Mouse (Mus musculus): ENCODE data around the gene Mok. TPM values are rescaled to one million over a fixed set of nuclear protein-coding genes. Genes with fewer than 3 reads are reported as not detected.
"Not testable (repeated sequence)": the region's sequence is repeated elsewhere in the genome, so short reads cannot be mapped to it uniquely, and the experiment has no call there.

Mok gene
- polyA plus RNA-seq, 1 experiment from 2014 or later, result 4.0 TPM

DNA sequence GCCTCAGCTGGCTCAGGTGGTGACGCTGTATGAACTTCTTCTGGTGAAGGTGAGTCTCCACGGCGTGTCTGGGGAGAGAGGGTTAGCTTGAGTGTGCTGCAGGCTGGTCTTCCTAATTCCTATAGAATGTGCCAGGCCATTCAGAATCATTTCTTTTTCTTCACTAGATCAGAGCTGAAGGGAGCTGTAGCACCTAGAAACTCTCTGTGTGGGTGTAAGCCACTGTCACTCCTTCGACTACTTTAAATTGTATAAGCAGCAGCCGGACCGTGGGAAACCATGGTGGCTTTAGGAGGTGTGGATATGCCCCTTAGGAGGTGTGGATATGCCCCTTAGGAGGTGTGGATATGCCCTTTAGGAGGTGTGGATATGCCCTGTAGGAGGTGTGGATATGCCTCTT is 23.3 kb upstream of the Mok start:
- 81% methylated on average over 6 of the region's 6 CpGs for WGBS

DNA sequence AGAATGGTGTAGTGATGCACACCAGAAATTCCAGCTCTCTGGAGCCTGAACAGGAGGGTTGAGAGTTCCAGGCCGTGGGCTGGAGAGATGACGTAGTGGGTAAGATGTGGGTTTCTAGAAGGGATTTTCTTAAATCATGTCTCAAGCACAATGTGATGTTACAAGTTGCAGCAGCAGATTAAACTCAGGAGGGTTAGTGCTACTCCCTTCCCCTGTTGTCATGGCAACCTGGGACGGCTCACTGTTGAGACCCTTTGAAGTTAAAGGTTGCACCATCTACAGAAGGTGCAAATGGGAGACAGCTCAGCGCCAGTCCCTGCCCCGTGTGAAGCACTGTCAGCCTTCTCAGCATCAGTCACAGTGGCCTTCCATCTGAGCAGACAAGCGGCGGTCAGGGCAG is 20.5 kb upstream of the Mok start:
- Histone ChIP-seq H3K4me1 (replicated peaks) (no peaks in the 10 kb centered on the region), H3K4me2 (no peak overlapping the region), H3K27ac (ENCODE audit: poor library complexity, severe bottlenecking) (no peak overlapping the region), H3K9me3 (replicated peaks) (no peaks in the 10 kb centered on the region), H3K36me3 (peaks cover 60% of the 10 kb centered on the region), H3K9ac (no peak overlapping the region), H3K4me3 (no peak overlapping the region), H3K27me3 (replicated peaks) (no peaks in the 10 kb centered on the region)
- 51% methylated on average over 7 of the region's 7 CpGs for WGBS
- no peak for ATAC-seq (ENCODE audit: insufficient number of reproducible peaks, low FRiP score)

More for the DNA sequence above, 23.3 kb upstream of the Mok start:
- Histone ChIP-seq H3K27ac (ENCODE audit: poor library complexity, severe bottlenecking) (no peak overlapping the region), H3K4me2 (no peak overlapping the region), H3K4me3 (no peak overlapping the region), H3K36me3 (peaks cover 79% of the 10 kb centered on the region), H3K9ac (no peak overlapping the region), H3K27me3 (replicated peaks) (no peaks in the 10 kb centered on the region), H3K9me3 (replicated peaks) (no peaks in the 10 kb centered on the region), H3K4me1 (replicated peaks) (no peaks in the 10 kb centered on the region)
- ATAC-seq (ENCODE audit: insufficient number of reproducible peaks, low FRiP score), result no peak

DNA sequence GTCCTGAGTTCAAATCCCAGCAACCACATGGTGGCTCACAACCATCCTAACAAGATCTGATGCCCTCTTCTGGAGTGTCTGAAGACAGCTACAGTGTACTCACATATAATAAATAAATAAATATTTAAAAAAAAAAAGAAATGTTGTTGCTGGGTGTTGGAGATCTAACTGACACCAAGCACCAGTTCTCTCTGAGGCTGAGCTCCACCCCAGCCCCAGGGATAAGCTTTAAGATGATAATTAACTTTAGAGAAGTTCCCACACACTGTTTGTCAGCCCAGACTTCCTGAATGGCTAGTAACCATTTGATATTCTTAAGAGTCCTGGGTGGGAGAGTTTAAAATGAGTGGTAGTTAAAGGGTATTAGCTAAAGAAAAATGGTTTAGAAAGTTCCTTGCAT is 19.6 kb upstream of the Mok start:
- Histone ChIP-seq H3K9ac (no peak overlapping the region), H3K9me3 (replicated peaks) (no peaks in the 10 kb centered on the region), H3K27me3 (replicated peaks) (no peaks in the 10 kb centered on the region), H3K4me2 (no peak overlapping the region), H3K4me1 (replicated peaks) (no peaks in the 10 kb centered on the region), H3K27ac (ENCODE audit: poor library complexity, severe bottlenecking) (no peak overlapping the region), H3K36me3 (peaks cover 60% of the 10 kb centered on the region), H3K4me3 (no peak overlapping the region)
- ATAC-seq (ENCODE audit: insufficient number of reproducible peaks, low FRiP score), result no peak

DNA sequence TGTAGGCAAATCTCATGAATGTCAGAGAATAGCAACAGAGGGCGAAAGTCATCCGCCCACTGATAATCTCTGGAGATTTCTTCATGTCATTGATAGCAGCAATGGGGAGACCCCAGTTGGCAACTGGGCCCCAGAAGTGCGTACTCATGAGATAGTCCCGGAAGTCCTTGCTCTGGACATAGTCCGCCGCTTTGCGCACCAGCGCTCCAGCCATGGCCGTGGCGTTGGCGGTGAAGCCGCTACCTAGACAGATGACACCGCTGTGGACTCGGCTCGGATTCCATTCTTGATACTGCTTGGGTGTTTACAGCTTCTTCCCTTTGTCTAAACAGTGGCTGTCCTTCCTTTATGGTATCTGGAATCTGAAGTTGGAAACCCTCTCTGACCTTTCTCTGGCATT is 17.9 kb upstream of the Mok start:
- peaks cover 50% of the 10 kb centered on the region for H3K36me3 ChIP-seq
- not testable (repeated sequence) for ATAC-seq (ENCODE audit: insufficient number of reproducible peaks, low FRiP score); H3K27ac ChIP-seq (ENCODE audit: poor library complexity, severe bottlenecking); H3K9me3 ChIP-seq (replicated peaks); H3K9ac ChIP-seq; H3K27me3 ChIP-seq (replicated peaks); H3K4me1 ChIP-seq (replicated peaks); H3K4me2 ChIP-seq; H3K4me3 ChIP-seq
- WGBS, result 94% methylated on average over 15 of the region's 15 CpGs

DNA sequence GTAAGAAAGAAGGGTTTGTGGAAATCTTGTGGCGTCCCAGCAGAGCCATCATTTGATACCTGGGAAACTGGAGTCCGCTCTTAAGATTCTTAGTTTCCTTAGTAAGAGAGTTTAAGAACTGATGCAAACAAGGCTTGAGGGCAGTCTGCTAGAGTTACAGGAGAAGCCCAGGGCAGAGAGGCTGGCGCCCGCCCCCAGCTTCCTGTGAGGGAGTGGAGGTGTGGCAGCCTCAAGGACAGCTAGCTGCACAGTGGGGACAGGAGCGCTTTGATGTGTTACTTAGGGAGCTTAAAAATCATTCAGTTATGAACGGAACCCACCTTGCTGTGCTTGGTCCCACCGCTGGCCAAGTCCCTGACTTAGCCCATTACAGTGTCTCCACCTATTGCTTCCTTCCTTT is 16.5 kb upstream of the Mok start:
- H3K4me2 ChIP-seq, result no peak overlapping the region
- no peak overlapping the region for H3K27ac ChIP-seq (ENCODE audit: poor library complexity, severe bottlenecking)
- peaks cover 2% of the 10 kb centered on the region for H3K4me1 ChIP-seq (replicated peaks)
- peaks cover 44% of the 10 kb centered on the region for H3K36me3 ChIP-seq
- no peaks in the 10 kb centered on the region for H3K27me3 ChIP-seq (replicated peaks)
- no peak overlapping the region for H3K4me3 ChIP-seq
- H3K9ac ChIP-seq, result no peak overlapping the region
- no peaks in the 10 kb centered on the region for H3K9me3 ChIP-seq (replicated peaks)
- no peak for ATAC-seq (ENCODE audit: insufficient number of reproducible peaks, low FRiP score)
- 75% methylated on average over 7 of the region's 7 CpGs for WGBS

DNA sequence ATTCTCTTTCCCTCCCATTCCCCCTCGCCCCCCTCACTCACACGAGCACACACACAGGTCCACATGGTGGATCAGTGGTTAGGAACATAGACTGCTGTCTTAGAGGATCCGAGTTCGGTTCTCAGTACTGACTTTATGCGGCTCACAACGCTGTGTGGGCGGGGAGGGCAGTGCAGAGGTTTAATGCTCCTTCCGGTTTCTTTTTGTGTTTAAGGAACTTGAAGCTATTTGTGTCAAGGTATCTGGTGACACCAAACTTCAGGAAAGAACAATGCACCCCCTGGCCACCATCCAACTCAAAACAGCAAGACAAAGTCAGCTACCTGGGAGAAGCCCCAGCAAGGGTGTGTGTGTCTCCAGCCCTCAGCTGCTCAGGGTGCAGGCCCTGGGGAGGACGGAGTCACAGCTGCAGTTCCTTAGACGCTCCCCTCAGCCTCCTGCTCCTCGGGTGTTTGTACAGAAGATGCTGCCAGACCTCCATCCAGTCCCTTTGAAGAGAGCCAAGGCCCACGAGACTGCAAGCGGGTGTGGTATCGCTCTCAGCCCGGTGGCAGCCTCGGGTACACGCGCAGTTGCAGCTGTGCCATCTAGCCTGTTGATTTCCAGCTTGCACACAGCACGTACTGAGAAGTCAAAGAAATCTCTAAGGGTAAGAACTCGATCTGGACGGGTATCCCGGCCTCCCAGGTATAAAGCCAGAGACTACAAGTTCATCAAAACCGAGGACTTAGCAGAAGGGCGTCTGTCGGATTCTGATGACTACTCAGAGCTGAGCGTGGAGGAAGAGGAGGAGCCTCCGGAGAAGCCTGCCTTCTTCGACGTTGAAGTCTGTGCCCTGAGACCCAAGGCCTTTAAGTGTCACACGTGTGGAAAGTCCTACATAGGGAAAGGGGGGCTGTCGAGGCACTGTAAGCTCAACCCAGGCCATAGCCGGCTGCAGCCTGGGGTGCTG is 14.3 kb upstream of the Mok start:
- 81% methylated on average over 32 of the region's 32 CpGs for WGBS

DNA sequence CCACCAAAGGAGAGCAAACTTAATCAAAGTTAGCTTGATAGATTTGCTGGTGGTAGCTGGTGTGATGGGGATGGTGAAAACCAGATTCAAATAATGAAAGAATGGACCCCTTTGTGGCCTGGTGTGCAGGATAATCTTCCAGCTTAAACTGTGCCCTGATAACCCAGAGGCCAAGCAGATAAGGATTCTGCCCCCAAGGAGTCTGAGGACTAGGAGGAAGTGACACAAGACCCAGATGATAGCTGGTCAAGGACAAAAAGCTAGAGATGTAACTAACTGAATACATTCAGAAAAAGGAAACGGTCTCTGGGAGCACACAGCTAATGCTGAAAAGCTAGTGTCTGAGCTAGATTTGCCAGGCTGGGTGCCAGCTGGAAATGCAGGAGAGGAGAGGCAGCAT is 11.2 kb upstream of the Mok start:
- Histone ChIP-seq H3K36me3 (peaks cover 17% of the 10 kb centered on the region), H3K4me1 (replicated peaks) (peaks cover 22% of the 10 kb centered on the region), H3K27me3 (replicated peaks) (no peaks in the 10 kb centered on the region), H3K9ac (no peak overlapping the region), H3K4me3 (no peak overlapping the region), H3K9me3 (replicated peaks) (no peaks in the 10 kb centered on the region), H3K4me2 (peak overlapping the region; percentile 83; the same call in 1 of the 2 replicates), H3K27ac (ENCODE audit: poor library complexity, severe bottlenecking) (no peak overlapping the region)
- ATAC-seq (ENCODE audit: insufficient number of reproducible peaks, low FRiP score), result no peak
- 39% methylated on average over 1 of the region's 1 CpGs for WGBS

More for the DNA sequence above, 14.3 kb upstream of the Mok start:
- H3K27me3 ChIP-seq (replicated peaks), result no peaks in the 10 kb centered on the region
- no peaks in the 10 kb centered on the region for H3K9me3 ChIP-seq (replicated peaks)
- H3K4me3 ChIP-seq, result no peak overlapping the region
- H3K4me1 ChIP-seq (replicated peaks), result peaks cover 18% of the 10 kb centered on the region
- no peak overlapping the region for H3K27ac ChIP-seq (ENCODE audit: poor library complexity, severe bottlenecking)
- H3K4me2 ChIP-seq, result no peak overlapping the region
- H3K9ac ChIP-seq, result no peak overlapping the region
- ATAC-seq (ENCODE audit: insufficient number of reproducible peaks, low FRiP score), result no peak
- peaks cover 29% of the 10 kb centered on the region for H3K36me3 ChIP-seq

DNA sequence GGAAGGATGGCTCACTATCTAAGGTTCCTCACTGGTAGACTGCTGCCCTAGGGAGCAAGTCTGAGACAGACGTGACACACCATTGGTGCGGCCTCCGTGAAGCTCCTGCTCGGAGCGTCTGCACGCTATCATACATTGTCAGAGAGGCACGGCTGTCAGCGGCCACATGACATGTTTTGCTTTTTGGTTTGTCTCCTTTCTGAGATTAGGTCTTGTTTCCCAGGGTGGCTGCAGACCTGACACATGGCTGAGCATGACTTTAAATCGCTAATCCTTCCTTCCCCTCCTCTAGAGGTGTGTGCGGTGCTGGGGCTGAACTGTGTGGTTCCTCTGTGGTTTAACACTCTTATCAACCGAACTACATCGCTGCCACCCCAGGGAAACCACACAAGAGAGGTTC is 10.7 kb upstream of the Mok start:
- peak overlapping the region; percentile 83 for H3K4me2 ChIP-seq
- no peaks in the 10 kb centered on the region for H3K9me3 ChIP-seq (replicated peaks)
- peak overlapping the region; percentile 94 for H3K9ac ChIP-seq
- H3K4me1 ChIP-seq (replicated peaks), result peaks cover 23% of the 10 kb centered on the region
- peaks cover 15% of the 10 kb centered on the region for H3K36me3 ChIP-seq
- no peak for ATAC-seq (ENCODE audit: insufficient number of reproducible peaks, low FRiP score)
- H3K4me3 ChIP-seq, result peak overlapping the region; percentile 94; the same call in 1 of the 2 replicates
- no peaks in the 10 kb centered on the region for H3K27me3 ChIP-seq (replicated peaks)
- H3K27ac ChIP-seq (ENCODE audit: poor library complexity, severe bottlenecking), result no peak overlapping the region
- 21% methylated on average over 12 of the region's 12 CpGs for WGBS

DNA sequence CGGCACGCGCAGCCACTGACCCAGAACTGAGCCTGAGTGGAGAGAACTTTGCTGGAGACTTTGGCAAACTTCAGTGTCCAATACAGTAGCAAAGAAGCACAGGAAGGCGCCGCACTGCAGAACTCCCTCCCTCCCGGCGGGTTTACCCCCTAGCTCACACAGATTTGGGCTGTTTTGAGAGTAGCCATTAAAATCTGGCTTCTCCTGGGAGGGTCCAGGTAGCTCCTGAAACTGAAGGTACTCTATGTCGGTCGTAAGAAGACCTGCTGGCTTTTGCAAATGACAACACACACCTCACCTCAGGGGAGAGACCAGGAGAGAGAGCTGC is 10.2 kb upstream of the Mok start:
- H3K4me3 ChIP-seq, result peak overlapping the region; percentile 94
- WGBS, result 10% methylated on average over 9 of the region's 9 CpGs
- no peaks in the 10 kb centered on the region for H3K27me3 ChIP-seq (replicated peaks)
- peak overlapping the region; percentile 94 for H3K9ac ChIP-seq
- ATAC-seq (ENCODE audit: insufficient number of reproducible peaks, low FRiP score), result peak; percentile 9; the same call in 1 of the 2 replicates
- peak overlapping the region; percentile 69; the same call in 1 of the 2 replicates for H3K27ac ChIP-seq (ENCODE audit: poor library complexity, severe bottlenecking)
- peaks cover 9% of the 10 kb centered on the region for H3K36me3 ChIP-seq
- H3K4me2 ChIP-seq, result peak overlapping the region; percentile 83
- H3K4me1 ChIP-seq (replicated peaks), result peaks cover 28% of the 10 kb centered on the region
- H3K9me3 ChIP-seq (replicated peaks), result no peaks in the 10 kb centered on the region

DNA sequence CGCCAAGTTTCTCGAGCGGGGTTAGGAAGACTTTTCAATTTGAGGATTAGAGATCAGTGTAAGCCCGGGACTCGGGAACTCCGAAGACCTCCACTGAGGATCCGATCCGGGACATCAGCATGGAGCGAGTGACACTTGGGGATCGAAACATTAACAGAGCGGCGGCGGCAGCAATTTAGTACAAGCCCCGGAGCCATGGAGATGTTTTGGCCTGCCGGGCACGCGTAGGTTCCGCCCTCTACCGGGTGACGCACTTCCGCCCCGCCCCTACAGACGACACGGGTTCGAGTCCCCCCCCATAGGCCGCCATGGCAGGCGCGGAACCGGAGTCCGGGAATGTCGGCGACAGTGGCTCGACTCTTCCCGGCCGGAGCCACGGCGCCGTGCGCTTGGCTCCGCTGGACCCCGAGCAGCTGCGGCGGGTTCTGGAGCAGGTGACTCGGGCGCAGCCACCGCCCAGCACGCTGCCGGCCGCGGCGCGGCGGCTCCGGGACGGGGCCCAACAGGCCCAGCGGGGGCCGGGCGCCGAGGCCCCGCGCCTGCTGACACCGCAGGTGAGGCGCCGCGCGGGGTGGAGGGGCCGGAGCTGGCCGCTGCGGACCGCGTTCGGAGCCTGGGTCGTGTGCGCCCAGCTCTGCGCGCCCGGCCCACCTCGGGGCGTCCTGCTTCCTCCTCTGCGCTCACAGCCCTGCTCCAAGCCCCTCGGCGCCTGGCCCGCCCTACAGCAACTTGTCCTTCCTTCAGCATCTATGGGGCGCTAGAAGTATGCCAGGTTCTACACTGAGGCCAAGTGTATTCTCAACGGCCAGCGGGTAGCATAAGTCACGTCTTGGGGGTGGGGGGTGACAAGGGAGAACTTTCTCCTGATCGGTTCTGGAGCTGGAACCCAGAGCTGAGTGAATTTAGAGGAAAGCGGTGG is 9.5 kb upstream of the Mok start, which contains the start of gene Zfp839:
TSS of gene Zfp839 (plus strand) at position 244 of the 919 bp plus-strand sequence.
- peak; percentile 83 for ATAC-seq (ENCODE audit: insufficient number of reproducible peaks, low FRiP score)
- under 1% methylated on average over 89 of the region's 89 CpGs for WGBS

DNA sequence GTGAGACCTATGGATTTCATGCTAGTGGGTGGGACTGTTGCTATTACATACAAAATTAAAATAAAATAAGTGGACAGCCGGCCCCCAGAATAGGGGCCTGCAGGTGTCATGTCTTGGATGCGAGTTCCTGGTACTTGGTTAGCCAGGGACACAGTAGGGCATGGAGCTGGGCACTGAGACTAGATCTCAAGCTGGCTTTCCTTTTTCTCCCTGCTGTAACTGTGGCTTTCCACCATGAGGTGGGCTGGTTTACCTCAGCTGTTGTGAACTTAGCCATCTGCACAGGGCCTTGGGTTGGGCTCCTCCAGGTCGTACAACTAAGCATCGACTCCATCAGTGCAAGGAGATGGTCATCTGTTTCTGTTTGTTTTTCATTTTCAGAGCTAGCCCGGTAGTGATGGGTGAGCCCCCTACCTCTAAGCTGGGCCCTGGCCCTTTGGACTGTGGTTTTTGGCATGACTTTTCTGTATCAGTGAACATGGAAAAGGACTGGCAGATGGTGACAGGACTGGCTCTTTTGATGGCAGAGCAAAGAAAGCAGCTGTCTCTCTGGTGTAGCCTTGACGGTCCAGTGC is 5.5 kb upstream of the Mok start:
- H3K4me3 ChIP-seq, result peak overlapping the region; percentile 62
- no peaks in the 10 kb centered on the region for H3K9me3 ChIP-seq (replicated peaks)
- H3K9ac ChIP-seq, result peak overlapping the region; percentile 64
- no peak for ATAC-seq (ENCODE audit: insufficient number of reproducible peaks, low FRiP score)
- no peak overlapping the region for H3K27ac ChIP-seq (ENCODE audit: poor library complexity, severe bottlenecking)
- peak overlapping the region; percentile 91 for H3K4me2 ChIP-seq
- WGBS, result 70% methylated on average over 6 of the region's 6 CpGs
- H3K36me3 ChIP-seq, result no peaks in the 10 kb centered on the region
- no peaks in the 10 kb centered on the region for H3K27me3 ChIP-seq (replicated peaks)
- peaks cover 23% of the 10 kb centered on the region for H3K4me1 ChIP-seq (replicated peaks)

More for the DNA sequence above, 9.5 kb upstream of the Mok start, which contains the start of gene Zfp839:
- H3K36me3 ChIP-seq, result peaks cover 4% of the 10 kb centered on the region
- H3K27ac ChIP-seq (ENCODE audit: poor library complexity, severe bottlenecking), result peak within 1 kb of the TSS; percentile 69
- no peaks in the 10 kb centered on the region for H3K27me3 ChIP-seq (replicated peaks)
- no peaks in the 10 kb centered on the region for H3K9me3 ChIP-seq (replicated peaks)
- H3K9ac ChIP-seq, result peak within 1 kb of the TSS; percentile 94
- peaks cover 29% of the 10 kb centered on the region for H3K4me1 ChIP-seq (replicated peaks)
- peak within 1 kb of the TSS; percentile 83 for H3K4me2 ChIP-seq
- peak within 1 kb of the TSS; percentile 94 for H3K4me3 ChIP-seq
